Mouse (Mus musculus): ENCODE results near the gene Papss1.

The Papss1 gene

GRCm38 (mm10) chr3:131581096-131581495 lies 16.5 kb downstream of the Papss1 start:
- DNase-seq (ENCODE audit: low read depth, low spot score) = no peak

- DNase-seq (ENCODE audit: low read depth, low spot score) = no peak
Measured at GRCm38 (mm10) chr3:131586818-131587217, 22.2 kb downstream of the Papss1 start.

DNA sequence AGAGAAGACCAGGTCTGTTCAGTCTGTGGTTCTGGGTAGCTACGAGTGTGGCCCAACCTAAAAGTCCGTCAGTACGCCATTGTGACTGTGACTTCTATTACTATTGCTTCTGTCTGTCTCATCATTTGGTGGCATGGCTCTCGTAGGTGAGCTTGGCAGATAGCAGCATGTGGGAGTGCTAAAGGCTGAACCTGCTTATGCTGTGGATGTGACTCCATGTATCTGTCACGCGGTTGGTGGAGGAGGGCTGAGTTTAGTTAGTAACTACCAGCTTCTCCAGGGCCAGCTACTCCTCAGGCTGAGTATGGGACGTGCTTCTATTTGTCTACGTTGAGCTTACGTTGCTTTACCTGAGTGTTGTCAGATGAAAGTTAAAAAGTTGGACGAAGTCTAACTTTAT lies 23.4 kb downstream of the Papss1 start:
- no peak for DNase-seq (ENCODE audit: low read depth, low spot score)

GRCm38 (mm10) chr3:131593143-131593798 lies 28.7 kb downstream of the Papss1 start:
- no peak for DNase-seq (ENCODE audit: low read depth, low spot score)

DNA sequence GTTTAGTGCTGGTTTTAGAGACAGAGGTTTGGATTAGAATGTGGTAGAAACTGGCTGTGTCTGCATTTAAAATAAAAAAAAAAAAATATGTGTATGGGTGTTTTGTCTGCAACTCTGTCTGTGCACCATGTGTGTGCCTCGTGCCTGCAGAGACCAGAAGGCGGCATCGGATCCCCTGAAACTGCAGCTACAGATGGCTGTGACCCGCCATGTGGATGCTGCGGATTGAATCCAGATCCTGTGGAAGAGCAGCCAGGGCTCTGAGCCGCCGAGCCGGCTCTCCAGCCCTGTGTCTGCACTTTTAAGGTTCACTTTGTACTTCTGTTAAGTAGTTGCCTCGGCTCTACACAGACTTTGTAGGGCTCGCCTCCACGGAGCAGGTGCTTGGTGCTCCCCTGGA lies 29.8 kb downstream of the Papss1 start:
- no peak for DNase-seq (ENCODE audit: low read depth, low spot score)

DNA sequence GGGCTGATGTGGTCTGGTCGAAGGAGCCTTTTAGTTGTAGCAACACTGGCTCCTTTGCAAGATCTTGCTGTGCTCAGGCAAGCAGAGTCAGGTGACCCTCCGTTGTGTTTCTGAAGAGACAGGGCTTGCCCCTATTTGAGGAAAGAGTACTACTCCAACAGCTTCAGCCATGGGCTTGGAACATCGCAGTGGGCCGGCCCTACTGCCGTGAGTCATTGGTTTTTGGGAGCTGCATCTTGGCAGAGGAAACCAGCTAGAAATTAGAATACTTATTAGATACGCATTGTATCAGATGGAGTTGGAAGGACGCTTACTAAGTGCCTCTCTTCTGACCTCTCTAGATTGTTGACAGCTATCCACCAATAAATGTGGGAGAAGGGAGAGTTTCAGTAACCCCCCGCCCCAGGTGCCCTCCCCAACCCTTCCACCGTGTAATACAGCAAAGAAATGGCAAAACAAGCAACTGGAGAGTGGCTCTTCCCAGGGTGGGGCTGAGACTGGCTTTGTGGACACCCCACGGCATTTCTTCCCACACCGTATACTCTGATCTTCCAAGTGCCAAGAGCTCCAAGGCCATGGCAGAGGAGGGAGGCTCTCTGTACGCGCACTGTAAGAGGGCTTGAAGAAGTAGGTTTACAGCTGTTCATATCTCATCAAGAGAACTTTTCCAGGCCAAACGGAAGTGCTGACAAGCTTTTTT lies 31.1 kb downstream of the Papss1 start:
- DNase-seq (ENCODE audit: low read depth, low spot score) = no peak

- DNase-seq (ENCODE audit: low read depth, low spot score) = no peak
Measured at GRCm38 (mm10) chr3:131600726-131601125, 36.2 kb downstream of the Papss1 start.

GRCm38 (mm10) chr3:131601366-131601765 lies 36.8 kb downstream of the Papss1 start:
- DNase-seq (ENCODE audit: low read depth, low spot score) = no peak

DNA sequence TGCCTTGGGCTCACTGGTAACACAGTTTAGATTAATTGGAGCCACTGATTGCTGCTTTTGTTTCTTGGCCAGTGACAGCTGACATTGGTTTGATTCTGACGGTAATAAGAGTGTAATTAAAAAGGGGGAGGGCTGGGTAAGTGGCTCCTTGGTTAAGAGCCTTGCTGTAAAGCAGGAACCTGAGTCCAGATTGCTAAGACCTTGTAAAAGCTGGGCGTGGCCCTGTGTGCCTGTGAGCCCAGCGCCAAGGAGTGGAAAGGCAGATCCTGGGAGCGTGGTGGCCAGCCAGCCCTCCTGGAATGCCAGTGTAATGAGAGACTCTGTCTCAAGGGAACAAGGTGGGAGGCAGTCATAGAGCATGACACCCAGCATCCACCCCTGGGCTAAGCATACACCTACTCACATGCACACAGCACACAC lies 38.4 kb downstream of the Papss1 start:
- DNase-seq (ENCODE audit: low read depth, low spot score) = no peak

DNA sequence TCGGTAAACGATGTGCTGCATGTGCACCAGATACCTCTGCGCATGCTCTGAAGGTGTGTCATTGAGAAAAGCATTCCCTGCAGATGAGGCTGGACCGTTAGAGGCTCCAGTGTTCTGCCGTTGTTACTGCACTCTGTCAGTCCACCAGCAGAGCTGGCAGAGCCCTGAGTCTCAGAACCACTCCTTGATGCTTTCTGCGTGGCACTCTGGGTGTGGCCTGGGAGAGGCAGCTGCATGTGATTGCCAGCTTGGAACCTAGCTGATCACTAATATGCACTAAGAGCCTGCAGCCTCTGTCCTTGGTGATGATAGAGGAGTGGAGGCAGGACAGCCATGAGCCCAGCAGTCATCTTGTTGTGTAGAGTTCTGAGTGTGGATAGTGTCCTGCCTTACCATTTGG lies 43.5 kb downstream of the Papss1 start:
- DNase-seq (ENCODE audit: low read depth, low spot score) = no peak

- DNase-seq (ENCODE audit: low read depth, low spot score) = no peak
Measured at GRCm38 (mm10) chr3:131609651-131610050, 45.1 kb downstream of the Papss1 start.

GRCm38 (mm10) chr3:131610595-131610994 lies 46.0 kb downstream of the Papss1 start:
- DNase-seq (ENCODE audit: low read depth, low spot score) = no peak

DNA sequence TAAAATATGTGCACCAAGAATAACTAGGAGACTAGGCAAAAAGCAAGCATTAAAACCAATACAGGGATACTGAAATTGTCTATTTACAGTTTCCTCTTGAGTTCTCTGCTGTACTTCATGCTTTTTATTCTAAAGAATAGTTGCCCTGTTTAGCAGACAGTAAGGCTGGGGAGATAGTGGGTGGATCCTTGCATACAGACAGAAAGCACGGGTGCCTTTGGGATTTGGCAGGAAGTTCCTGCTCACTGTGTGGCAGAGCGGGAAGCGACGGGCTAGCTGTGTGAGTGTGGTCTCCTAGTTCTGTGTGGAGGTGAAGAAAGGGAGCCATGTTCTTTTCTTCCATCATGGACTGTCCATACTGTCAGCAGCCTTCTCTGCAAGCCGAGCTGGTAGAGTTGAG lies 48.3 kb downstream of the Papss1 start:
- DNase-seq (ENCODE audit: low read depth, low spot score) = no peak

DNA sequence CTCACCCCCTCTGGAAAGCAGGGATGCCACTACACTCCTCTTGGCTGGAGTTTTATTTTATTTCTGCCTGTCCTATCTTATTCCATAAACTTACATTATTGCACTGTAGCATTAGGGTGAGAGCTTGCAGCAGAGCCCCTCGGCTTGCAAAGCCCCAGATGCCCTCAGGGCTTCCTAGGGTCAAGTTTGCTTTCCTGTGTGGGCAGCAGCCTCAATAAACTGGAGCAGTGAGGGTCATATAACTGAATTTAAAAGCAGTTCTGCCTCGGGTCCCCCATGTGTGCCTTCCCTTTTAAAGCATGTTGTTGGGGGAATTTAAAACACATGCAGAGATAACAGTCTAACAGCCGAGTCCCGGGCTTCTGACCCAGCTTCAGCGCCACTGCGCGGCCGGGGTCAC lies 49.5 kb downstream of the Papss1 start:
- DNase-seq (ENCODE audit: low read depth, low spot score) = no peak

GRCm38 (mm10) chr3:131618580-131619338 lies 54.2 kb downstream of the Papss1 start:
- no peak for DNase-seq (ENCODE audit: low read depth, low spot score)

DNA sequence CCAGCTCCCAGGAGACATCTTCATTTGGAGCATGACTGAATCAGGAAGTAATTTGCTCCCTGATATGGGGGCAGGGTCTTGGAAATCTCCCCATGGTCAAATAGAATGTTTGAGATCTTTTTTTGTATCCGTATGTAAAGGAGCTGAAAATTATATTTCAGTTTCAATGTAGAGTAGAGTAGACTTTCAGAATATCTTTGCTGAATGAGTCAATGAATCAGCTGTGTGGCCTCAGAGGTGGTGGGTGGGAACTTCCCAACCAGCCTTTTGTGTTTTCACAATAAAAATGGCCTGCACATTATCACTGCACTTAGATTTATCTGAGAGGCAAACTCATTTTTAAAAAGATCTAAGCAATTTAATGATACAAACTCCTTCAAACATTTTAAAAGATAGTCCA lies 58.6 kb downstream of the Papss1 start:
- DNase-seq (ENCODE audit: low read depth, low spot score) = no peak

- DNase-seq (ENCODE audit: low read depth, low spot score) = no peak
Measured at GRCm38 (mm10) chr3:131624063-131624462, 59.5 kb downstream of the Papss1 start.

DNA sequence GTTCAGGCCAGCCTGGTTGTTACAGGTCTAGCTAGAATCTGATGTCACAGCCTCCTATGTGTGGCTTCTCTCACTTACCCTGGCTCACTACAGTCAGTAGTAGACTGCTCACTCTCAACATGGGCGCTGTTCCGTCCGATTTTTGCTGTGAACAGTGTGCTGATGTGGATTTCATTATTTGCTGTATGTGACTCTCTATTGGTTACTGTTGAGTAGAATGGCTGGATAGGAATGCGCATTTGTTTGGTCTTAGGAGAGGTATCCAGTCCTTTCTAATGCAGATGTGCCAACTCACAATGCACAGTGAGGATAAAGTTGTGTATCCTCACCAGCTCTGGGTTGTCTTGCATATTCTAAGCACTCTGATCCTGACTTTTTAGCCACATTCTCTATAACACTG lies 62.9 kb downstream of the Papss1 start:
- DNase-seq (ENCODE audit: low read depth, low spot score) = no peak

- DNase-seq (ENCODE audit: low read depth, low spot score) = no peak
Measured at GRCm38 (mm10) chr3:131628265-131628664, 63.7 kb downstream of the Papss1 start.

DNA sequence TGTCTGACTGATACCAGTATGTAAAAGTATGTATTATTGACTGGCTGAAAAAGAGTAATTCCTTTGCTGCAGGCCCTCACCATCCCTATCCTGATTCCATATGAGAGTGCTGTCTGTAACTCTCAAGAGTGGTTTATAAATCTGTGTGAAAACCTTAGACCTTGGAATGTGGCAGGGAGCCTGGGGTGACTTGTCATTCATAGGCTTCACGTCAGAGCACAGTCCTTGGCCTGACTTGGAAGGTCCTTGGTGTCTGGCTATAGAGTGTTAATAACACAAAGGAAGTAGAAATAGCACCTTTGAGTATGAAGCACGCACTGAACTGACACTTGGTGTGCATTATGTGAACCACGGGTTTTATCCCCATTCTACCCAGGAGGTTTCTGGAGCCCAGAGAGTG lies 64.4 kb downstream of the Papss1 start:
- DNase-seq (ENCODE audit: low read depth, low spot score) = no peak

DNA sequence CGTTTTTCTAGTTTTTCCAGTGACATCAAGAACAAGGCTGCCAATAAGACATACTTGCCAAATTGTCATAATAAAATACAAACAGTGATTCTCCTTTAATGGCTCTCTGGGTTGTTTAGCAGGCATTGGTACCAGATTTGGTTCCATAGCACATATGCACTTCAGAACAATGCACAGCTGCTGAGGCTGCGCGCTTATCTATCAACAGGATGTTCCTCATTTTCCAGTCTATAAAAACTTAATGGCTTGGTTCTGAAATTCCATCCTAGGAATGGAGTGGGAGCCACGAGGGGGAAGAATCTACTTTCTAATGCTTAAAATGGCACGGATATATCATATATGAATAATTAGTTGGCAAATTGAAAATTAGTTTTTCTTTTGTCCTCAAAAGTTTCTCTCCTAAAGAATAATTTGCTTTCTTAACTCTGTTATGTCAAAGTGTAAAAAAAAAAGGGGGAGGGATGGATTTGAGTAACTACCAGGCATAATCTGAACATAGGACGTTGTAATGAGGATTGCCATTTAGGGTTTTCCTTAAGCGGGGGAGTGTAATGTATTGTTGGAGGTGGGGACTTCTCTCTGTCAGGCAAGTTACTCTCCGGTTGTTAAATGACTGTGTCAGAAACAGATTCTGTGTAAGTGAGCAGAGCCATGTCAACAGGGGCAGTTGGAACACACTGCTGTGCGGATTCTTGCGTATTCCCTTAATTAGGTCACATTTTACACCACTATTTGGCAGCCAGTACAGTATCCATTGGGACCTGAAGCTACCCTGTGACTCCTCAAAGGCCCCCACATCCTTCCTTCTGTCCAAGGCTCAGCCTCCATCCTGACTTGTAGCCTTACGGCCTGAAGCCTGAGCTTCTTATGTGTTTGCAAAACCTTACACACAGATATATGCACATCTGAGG lies 66.1 kb downstream of the Papss1 start:
- DNase-seq (ENCODE audit: low read depth, low spot score) = no peak

Measured in WW6 (cell line).